Mouse (Mus musculus): ENCODE measurements around the gene Lrtm1. TPM values are rescaled to one million over a fixed set of nuclear protein-coding genes. Genes with fewer than 3 reads are reported as not detected.

The Lrtm1 gene
- polyA plus RNA-seq, 1 experiment from 2014 or later, result 1.1 TPM

- no peaks in the 10 kb centered on the region for H3K36me3 ChIP-seq
- no peaks in the 10 kb centered on the region; the same call in 1 of the 2 replicates for H3K4me1 ChIP-seq
- H3K4me2 ChIP-seq (replicated peaks), result no peak overlapping the region
- no peaks in the 10 kb centered on the region for H3K9me3 ChIP-seq
- H3K4me3 ChIP-seq, result no peak overlapping the region
- 79% methylated on average over 5 of the region's 5 CpGs for WGBS
- H3K9ac ChIP-seq (replicated peaks), result no peak overlapping the region
- no peak for ATAC-seq (ENCODE audit: low FRiP score, low read depth)
- no peak overlapping the region for H3K27ac ChIP-seq (replicated peaks)
- no peaks in the 10 kb centered on the region for H3K27me3 ChIP-seq
Measured at GRCm38 (mm10) chr14:29038246-29038645, 20.2 kb downstream of the Lrtm1 start.

- no peak overlapping the region for H3K4me3 ChIP-seq
- no peak overlapping the region for H3K4me2 ChIP-seq (replicated peaks)
- H3K27ac ChIP-seq (replicated peaks), result no peak overlapping the region
- no peak for ATAC-seq (ENCODE audit: low FRiP score, low read depth)
- WGBS, result 86% methylated on average over 9 of the region's 9 CpGs
- H3K36me3 ChIP-seq, result no peaks in the 10 kb centered on the region
- no peaks in the 10 kb centered on the region for H3K9me3 ChIP-seq
- H3K4me1 ChIP-seq, result no peaks in the 10 kb centered on the region; the same call in 1 of the 2 replicates
- no peak overlapping the region for H3K9ac ChIP-seq (replicated peaks)
- no peaks in the 10 kb centered on the region for H3K27me3 ChIP-seq
Measured at GRCm38 (mm10) chr14:29040606-29041364, 22.8 kb downstream of the Lrtm1 start.

GRCm38 (mm10) chr14:29041498-29041897, 23.5 kb downstream of the Lrtm1 start:
- Histone ChIP-seq H3K4me2 (replicated peaks) (no peak overlapping the region), H3K4me1 (no peaks in the 10 kb centered on the region; the same call in 1 of the 2 replicates), H3K9ac (replicated peaks) (no peak overlapping the region), H3K27ac (replicated peaks) (no peak overlapping the region), H3K27me3 (no peaks in the 10 kb centered on the region), H3K9me3 (no peaks in the 10 kb centered on the region), H3K4me3 (no peak overlapping the region), H3K36me3 (no peaks in the 10 kb centered on the region)
- ATAC-seq (ENCODE audit: low FRiP score, low read depth), result no peak
- WGBS, result 95% methylated on average over 1 of the region's 1 CpGs

- H3K4me3 ChIP-seq, result no peak overlapping the region
- no peaks in the 10 kb centered on the region for H3K36me3 ChIP-seq
- no peak overlapping the region for H3K27ac ChIP-seq (replicated peaks)
- no peak overlapping the region for H3K4me2 ChIP-seq (replicated peaks)
- ATAC-seq (ENCODE audit: low FRiP score, low read depth), result no peak
- no peaks in the 10 kb centered on the region for H3K27me3 ChIP-seq
- H3K9ac ChIP-seq (replicated peaks), result no peak overlapping the region
- 55% methylated on average over 1 of the region's 1 CpGs for WGBS
- no peaks in the 10 kb centered on the region for H3K9me3 ChIP-seq
- no peaks in the 10 kb centered on the region; the same call in 1 of the 2 replicates for H3K4me1 ChIP-seq
Measured at GRCm38 (mm10) chr14:29042355-29042754, 24.3 kb downstream of the Lrtm1 start.

- no peaks in the 10 kb centered on the region for H3K4me1 ChIP-seq
- no peak for ATAC-seq (ENCODE audit: low FRiP score, low read depth)
- WGBS, result 73% methylated on average over 16 of the region's 16 CpGs
- H3K4me2 ChIP-seq (replicated peaks), result no peak overlapping the region
- no peaks in the 10 kb centered on the region for H3K36me3 ChIP-seq
- H3K4me3 ChIP-seq, result no peak overlapping the region
- H3K27ac ChIP-seq (replicated peaks), result no peak overlapping the region
- H3K9ac ChIP-seq (replicated peaks), result no peak overlapping the region
- H3K9me3 ChIP-seq, result no peaks in the 10 kb centered on the region
- no peaks in the 10 kb centered on the region for H3K27me3 ChIP-seq
Measured at GRCm38 (mm10) chr14:29051951-29052835, 34.2 kb downstream of the Lrtm1 start.

- no peaks in the 10 kb centered on the region for H3K36me3 ChIP-seq
- no peak for ATAC-seq (ENCODE audit: low FRiP score, low read depth)
- no peaks in the 10 kb centered on the region for H3K27me3 ChIP-seq
- H3K4me3 ChIP-seq, result no peak overlapping the region
- H3K9ac ChIP-seq (replicated peaks), result no peak overlapping the region
- H3K4me1 ChIP-seq, result no peaks in the 10 kb centered on the region
- no peaks in the 10 kb centered on the region for H3K9me3 ChIP-seq
- H3K27ac ChIP-seq (replicated peaks), result no peak overlapping the region
- no peak overlapping the region for H3K4me2 ChIP-seq (replicated peaks)
Measured at GRCm38 (mm10) chr14:29060679-29061078, 42.7 kb downstream of the Lrtm1 start.

GRCm38 (mm10) chr14:29061491-29061890, 43.5 kb downstream of the Lrtm1 start:
- Histone ChIP-seq H3K9ac (replicated peaks) (no peak overlapping the region), H3K4me2 (replicated peaks) (no peak overlapping the region), H3K27ac (replicated peaks) (no peak overlapping the region), H3K36me3 (no peaks in the 10 kb centered on the region), H3K9me3 (no peaks in the 10 kb centered on the region), H3K4me1 (no peaks in the 10 kb centered on the region), H3K4me3 (no peak overlapping the region), H3K27me3 (no peaks in the 10 kb centered on the region)
- ATAC-seq (ENCODE audit: low FRiP score, low read depth), result no peak
- WGBS, result 97% methylated on average over 1 of the region's 1 CpGs

- H3K27ac ChIP-seq (replicated peaks), result no peak overlapping the region
- no peaks in the 10 kb centered on the region for H3K4me1 ChIP-seq
- no peaks in the 10 kb centered on the region for H3K9me3 ChIP-seq
- no peaks in the 10 kb centered on the region for H3K27me3 ChIP-seq
- no peak for ATAC-seq (ENCODE audit: low FRiP score, low read depth)
- no peak overlapping the region for H3K9ac ChIP-seq (replicated peaks)
- no peak overlapping the region for H3K4me3 ChIP-seq
- no peak overlapping the region for H3K4me2 ChIP-seq (replicated peaks)
- WGBS, result 100% methylated on average over 2 of the region's 2 CpGs
- no peaks in the 10 kb centered on the region for H3K36me3 ChIP-seq
Measured at GRCm38 (mm10) chr14:29062676-29063075, 44.7 kb downstream of the Lrtm1 start.

- WGBS, result 84% methylated on average over 4 of the region's 4 CpGs
Measured at GRCm38 (mm10) chr14:29073747-29074146, 55.7 kb downstream of the Lrtm1 start.

GRCm38 (mm10) chr14:29077418-29077817, 59.4 kb downstream of the Lrtm1 start:
- no peak overlapping the region for H3K4me3 ChIP-seq
- no peak overlapping the region for H3K27ac ChIP-seq (replicated peaks)
- 0 out of 2 replicates have a peak, but pooled peaks cover 3% of the 10 kb centered on the region for H3K27me3 ChIP-seq
- no peak overlapping the region for H3K4me2 ChIP-seq (replicated peaks)
- no peaks in the 10 kb centered on the region for H3K36me3 ChIP-seq
- H3K9me3 ChIP-seq, result no peaks in the 10 kb centered on the region
- ATAC-seq (ENCODE audit: low FRiP score, low read depth), result no peak
- H3K4me1 ChIP-seq, result no peaks in the 10 kb centered on the region
- 64% methylated on average over 3 of the region's 3 CpGs for WGBS
- H3K9ac ChIP-seq (replicated peaks), result no peak overlapping the region

More at GRCm38 (mm10) chr14:29073747-29074146, 55.7 kb downstream of the Lrtm1 start:
- no peak for ATAC-seq (ENCODE audit: low FRiP score, low read depth)
- H3K4me3 ChIP-seq, result no peak overlapping the region
- H3K4me1 ChIP-seq, result no peaks in the 10 kb centered on the region
- H3K9ac ChIP-seq (replicated peaks), result no peak overlapping the region
- no peaks in the 10 kb centered on the region for H3K36me3 ChIP-seq
- no peak overlapping the region for H3K27ac ChIP-seq (replicated peaks)
- H3K27me3 ChIP-seq, result 0 out of 2 replicates have a peak, but pooled peaks cover 3% of the 10 kb centered on the region
- no peak overlapping the region for H3K4me2 ChIP-seq (replicated peaks)
- no peaks in the 10 kb centered on the region for H3K9me3 ChIP-seq

GRCm38 (mm10) chr14:29080228-29080627, 62.2 kb downstream of the Lrtm1 start:
- H3K9me3 ChIP-seq, result no peaks in the 10 kb centered on the region
- no peak overlapping the region for H3K9ac ChIP-seq (replicated peaks)
- no peaks in the 10 kb centered on the region for H3K36me3 ChIP-seq
- 86% methylated on average over 4 of the region's 4 CpGs for WGBS
- ATAC-seq (ENCODE audit: low FRiP score, low read depth), result no peak
- no peak overlapping the region for H3K4me2 ChIP-seq (replicated peaks)
- no peak overlapping the region for H3K27ac ChIP-seq (replicated peaks)
- H3K4me1 ChIP-seq, result no peaks in the 10 kb centered on the region
- 0 out of 2 replicates have a peak, but pooled peaks cover 3% of the 10 kb centered on the region for H3K27me3 ChIP-seq
- H3K4me3 ChIP-seq, result no peak overlapping the region

GRCm38 (mm10) chr14:29080630-29081029, 62.6 kb downstream of the Lrtm1 start:
- no peak overlapping the region for H3K4me3 ChIP-seq
- 90% methylated on average over 4 of the region's 4 CpGs for WGBS
- ATAC-seq (ENCODE audit: low FRiP score, low read depth), result no peak

More at GRCm38 (mm10) chr14:29080630-29081029, 62.6 kb downstream of the Lrtm1 start:
- no peaks in the 10 kb centered on the region for H3K4me1 ChIP-seq
- H3K4me2 ChIP-seq (replicated peaks), result no peak overlapping the region
- no peak overlapping the region for H3K27ac ChIP-seq (replicated peaks)
- 0 out of 2 replicates have a peak, but pooled peaks cover 3% of the 10 kb centered on the region for H3K27me3 ChIP-seq
- no peak overlapping the region for H3K9ac ChIP-seq (replicated peaks)
- no peaks in the 10 kb centered on the region for H3K36me3 ChIP-seq
- H3K9me3 ChIP-seq, result no peaks in the 10 kb centered on the region

All from midbrain, embryonic 12.5 days (tissue).